Mouse (Mus musculus): ENCODE results near the gene Gm10352.
"Not testable (repeated sequence)": the region's sequence is repeated elsewhere in the genome, so short reads cannot be mapped to it uniquely, and the experiment has no call there.

The Gm10352 gene

DNA sequence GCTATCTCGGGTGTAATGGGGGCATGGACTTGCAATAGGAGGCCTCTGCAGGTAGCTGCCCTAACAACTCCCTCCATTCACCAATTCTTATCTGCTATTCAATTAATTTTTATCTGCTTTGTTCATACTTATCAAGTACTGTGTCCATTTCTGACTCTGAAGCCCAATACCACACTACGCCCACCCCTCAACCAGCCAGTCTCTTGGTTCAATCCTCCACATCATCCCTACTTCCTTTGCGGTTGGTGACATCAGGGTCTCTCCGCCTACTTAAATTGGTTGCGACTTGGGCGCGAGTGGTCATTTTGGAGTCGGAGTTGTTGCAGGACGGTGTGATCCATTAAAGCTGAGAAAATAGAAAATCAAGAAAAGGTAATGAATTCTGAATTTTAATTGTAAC, at the start of gene Gm10352:
TSS of gene Gm10352 (plus strand) at position 301 of the 400 bp plus-strand sequence.
- not testable (repeated sequence) for DNase-seq (ENCODE audit: low spot score)

DNA sequence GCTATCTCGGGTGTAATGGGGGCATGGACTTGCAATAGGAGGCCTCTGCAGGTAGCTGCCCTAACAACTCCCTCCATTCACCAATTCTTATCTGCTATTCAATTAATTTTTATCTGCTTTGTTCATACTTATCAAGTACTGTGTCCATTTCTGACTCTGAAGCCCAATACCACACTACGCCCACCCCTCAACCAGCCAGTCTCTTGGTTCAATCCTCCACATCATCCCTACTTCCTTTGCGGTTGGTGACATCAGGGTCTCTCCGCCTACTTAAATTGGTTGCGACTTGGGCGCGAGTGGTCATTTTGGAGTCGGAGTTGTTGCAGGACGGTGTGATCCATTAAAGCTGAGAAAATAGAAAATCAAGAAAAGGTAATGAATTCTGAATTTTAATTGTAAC, 31.5 kb downstream of the Gm10352 start, which contains the start of gene Gm29289:
TSS of gene Gm29289 (plus strand) at position 301 of the 400 bp plus-strand sequence.
- not testable (repeated sequence) for DNase-seq (ENCODE audit: low spot score)

Data from embryo, embryonic 10.5 days (tissue).